Mouse (Mus musculus): ENCODE measurements at regions not wholly inside any gene's neighbourhood (a gene's known extent, or its start where the extent isn't known, plus 50 kb on each side); places are given as distances from the start of the nearest gene placed in this dataset.

DNA sequence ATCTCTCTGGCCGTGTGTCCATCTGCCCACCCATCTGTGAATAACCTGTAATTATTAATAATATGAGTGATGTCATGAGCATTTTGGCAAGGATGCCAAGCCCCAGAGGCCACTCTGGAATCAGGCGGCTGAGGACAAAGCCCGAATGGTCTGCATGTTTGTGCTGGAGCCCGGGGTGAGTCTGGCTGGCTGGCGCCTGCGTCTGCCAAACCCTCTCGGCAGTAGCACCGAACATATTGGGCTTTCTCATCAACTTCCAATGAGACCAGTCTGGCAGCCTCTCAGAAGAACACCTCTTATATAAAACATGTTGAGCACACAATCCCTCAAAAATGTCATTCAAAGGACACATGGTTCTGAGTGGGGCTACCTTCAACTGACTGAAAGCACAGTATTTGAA lies 244.9 kb upstream of the Mki67 start:
- no peak for TF ChIP-seq GATA1 (IDR thresholded peaks at IDR 0.05; ENCODE audit: low read length)
- TF ChIP-seq TAL1 (IDR thresholded peaks at IDR 0.05; ENCODE audit: low read length): no peak
